In the genomic region with DNA sequence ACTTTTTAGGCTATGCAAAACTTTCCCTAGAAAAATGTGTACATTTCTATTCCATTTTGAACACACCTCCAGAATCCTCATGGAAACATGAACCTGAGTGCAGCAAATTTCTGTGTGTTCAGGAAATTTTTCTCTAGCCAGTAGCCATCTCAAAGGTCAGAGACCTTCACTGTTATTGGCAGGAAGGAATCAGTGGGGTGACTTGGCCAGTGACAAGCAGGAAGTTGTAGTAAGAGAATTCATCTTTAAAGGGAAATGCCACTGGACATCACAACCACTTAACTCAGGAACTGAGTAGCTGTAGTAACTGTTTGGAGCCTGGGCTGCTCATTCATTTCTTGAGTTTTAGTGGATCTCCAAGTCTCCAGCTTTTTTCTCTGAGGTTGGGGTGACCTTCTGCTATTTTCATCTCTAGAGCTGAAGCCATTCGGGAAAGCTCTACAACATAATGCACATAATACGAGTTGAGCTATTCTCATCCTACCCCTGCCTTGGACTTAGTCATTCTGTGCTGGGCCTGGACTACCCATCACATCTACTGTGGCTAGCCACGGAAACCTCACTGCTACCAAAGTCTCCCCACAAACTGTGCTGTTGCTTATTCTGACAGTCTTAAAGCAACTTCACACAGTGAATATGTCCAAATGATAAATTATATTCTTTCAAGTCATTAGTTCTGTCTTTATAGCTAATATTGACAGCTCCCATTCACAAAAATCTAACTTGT, we compare ENCODE assay signal across 1 mouse cellular context.
TF ChIP-seq lines count a peak whose summit lies in the region.

No protein-coding gene starts in this region.

TF ChIP-seq in MEL, 35 proteins besides CTCF, POLR2A, EP300 and RAD21 (continued from another document):
- TF ChIP-seq RCOR1 (IDR thresholded peaks at IDR 0.05; ENCODE audit: low read depth, low read length): no peak
- no peak for TF ChIP-seq TAL1 (IDR thresholded peaks at IDR 0.05; ENCODE audit: low read length)
- TF ChIP-seq HCFC1 (IDR thresholded peaks at IDR 0.05; ENCODE audit: low read depth, low read length): no peak
- TF ChIP-seq BHLHE40 (IDR thresholded peaks at IDR 0.05; ENCODE audit: borderline replicate concordance, low read depth, low read length): no peak
- TF ChIP-seq USF1 (IDR thresholded peaks at IDR 0.05; ENCODE audit: low read depth, low read length): no peak
- TF ChIP-seq MAZ (IDR thresholded peaks at IDR 0.05; ENCODE audit: low read depth, low read length): no peak
- TF ChIP-seq ZNF384 (IDR thresholded peaks at IDR 0.05; ENCODE audit: low read depth, low read length): no peak
- TF ChIP-seq MEF2A (IDR thresholded peaks at IDR 0.05; ENCODE audit: extremely low read depth, insufficient replicate concordance, low read depth, low read length, poor library complexity, severe bottlenecking): no peak
